Mouse (Mus musculus) inflammation-experienced regulatory T-cells (primary cell): Measurements from ENCODE around the gene Defb22. TPM values are rescaled to one million over a fixed set of nuclear protein-coding genes. Genes with fewer than 3 reads are reported as not detected.

Source experiments
- polyA plus RNA-seq, 2 experiments: library from polyadenylated mRNA; unstranded; fragments of 100-300 nt; shearing (Covaris generic); gene quantifications; one replicate each; pipeline ENCODE4 v1.2.1; 2017

Defb22 gene
- under 1 TPM in 1 of 2 experiments, not detected in 1; 0.93 TPM for polyA plus RNA-seq

GRCm38 (mm10) chr2:152490038-152490437 lies at the start of gene Defb22:
TSS of gene Defb22 (minus strand) at chr2:152490138.

GRCm38 (mm10) chr2:152517981-152518380 lies 28.0 kb upstream of the Defb22 start, which contains the start of gene Defb28:
TSS of gene Defb28 (plus strand) at chr2:152518255.

GRCm38 (mm10) chr2:152511592-152511991 lies 21.7 kb upstream of the Defb22 start, which contains the start of gene Defb26:
TSS of gene Defb26 (minus strand) at chr2:152511692.

GRCm38 (mm10) chr2:152476763-152477162 lies 13.2 kb downstream of the Defb22 start, which contains the start of gene Defb20:
TSS of gene Defb20 (plus strand) at chr2:152477063.

GRCm38 (mm10) chr2:152464570-152465150 lies 25.3 kb downstream of the Defb22 start, which contains the start of gene Defb23:
TSS of gene Defb23 (minus strand) at chr2:152464620.

Other genes starting within 250 kb of the Defb22 start
- gene Tbc1d20, start 196.3 kb downstream of the Defb22 start, polyA plus RNA-seq = 10 to 100 TPM; 57.5 to 70.2 TPM
- gene Rbck1, start 157.5 kb downstream of the Defb22 start, polyA plus RNA-seq = 100 to 1,000 TPM; 268 to 303 TPM
- gene Trib3, start 146.1 kb downstream of the Defb22 start, polyA plus RNA-seq = 1 to 10 TPM; 2.4 to 2.8 TPM
- 1 to 10 TPM in 1 of 2 experiments, not detected in 1; 1.7 TPM for gene Nrsn2, start 113.5 kb downstream of the Defb22 start, polyA plus RNA-seq
- gene Sox12, start 92.1 kb downstream of the Defb22 start, polyA plus RNA-seq = 1 to 10 TPM in 1 of 2 experiments, under 1 TPM in 1; 0.96 to 1.0 TPM
- gene Zcchc3, start 75.1 kb downstream of the Defb22 start, polyA plus RNA-seq = 1 to 10 TPM; 3.2 to 5.2 TPM
- under 1 TPM in 1 of 2 experiments, not detected in 1; 0.32 TPM for gene 6820408C15Rik, start 74.6 kb downstream of the Defb22 start, polyA plus RNA-seq
- not detected for gene Defb23, start 25.5 kb downstream of the Defb22 start, polyA plus RNA-seq
- gene Defb20, start 13.1 kb downstream of the Defb22 start, polyA plus RNA-seq = not detected
- gene Defb26, start 21.6 kb upstream of the Defb22 start, polyA plus RNA-seq = not detected
- not detected for gene Defb28, start 28.1 kb upstream of the Defb22 start, polyA plus RNA-seq
- gene Defb29, start 50.0 kb upstream of the Defb22 start, polyA plus RNA-seq = not detected
- not detected for gene Gm17416, start 79.2 kb upstream of the Defb22 start, polyA plus RNA-seq
- not detected for gene Defb21, start 82.6 kb upstream of the Defb22 start, polyA plus RNA-seq
- 1 to 10 TPM in 1 of 2 experiments, not detected in 1; 1.0 TPM for gene Defb19, start 90.2 kb upstream of the Defb22 start, polyA plus RNA-seq
- gene Defb45, start 109.3 kb upstream of the Defb22 start, polyA plus RNA-seq = not detected
- under 1 TPM in 1 of 2 experiments, not detected in 1; 0.86 TPM for gene Defb36, start 114.2 kb upstream of the Defb22 start, polyA plus RNA-seq
- not detected for gene Defb25, start 132.9 kb upstream of the Defb22 start, polyA plus RNA-seq
- not detected for gene Rem1, start 136.8 kb upstream of the Defb22 start, polyA plus RNA-seq
- 100 to 1,000 TPM; 196 to 218 TPM for gene H13, start 179.3 kb upstream of the Defb22 start, polyA plus RNA-seq
- 10 to 100 TPM in 1 of 2 experiments, 1 to 10 TPM in 1; 4.9 to 10.2 TPM for gene Mcts2, start 196.9 kb upstream of the Defb22 start, polyA plus RNA-seq
- under 1 TPM; 0.40 to 0.46 TPM for gene Id1, start 246.1 kb upstream of the Defb22 start, polyA plus RNA-seq